Mouse (Mus musculus) adrenal gland, postnatal 14 days (tissue): ENCODE results near the gene Wnt5b. TPM values are rescaled to one million over a fixed set of nuclear protein-coding genes. Genes with fewer than 3 reads are reported as not detected.
A peak's percentile ranks its signal among the peaks of the same experiment; 100 is the strongest.
"Not testable (repeated sequence)": the region's sequence is repeated elsewhere in the genome, so short reads cannot be mapped to it uniquely, and the experiment has no call there.

ENCODE experiments used
- DNase-seq: peaks from one replicate; pipeline ENCODE4 v3.0.0; 2021; ENCODE audit warnings: mixed read lengths
- total RNA-seq: library from RNA; stranded (reverse); gene quantifications from 2 replicates; pipeline ENCODE4 v1.2.3, GENCODE M21; 2021

Gene Wnt5b
- total RNA-seq, 1 experiment from 2014 or later: 2.6 TPM

DNA sequence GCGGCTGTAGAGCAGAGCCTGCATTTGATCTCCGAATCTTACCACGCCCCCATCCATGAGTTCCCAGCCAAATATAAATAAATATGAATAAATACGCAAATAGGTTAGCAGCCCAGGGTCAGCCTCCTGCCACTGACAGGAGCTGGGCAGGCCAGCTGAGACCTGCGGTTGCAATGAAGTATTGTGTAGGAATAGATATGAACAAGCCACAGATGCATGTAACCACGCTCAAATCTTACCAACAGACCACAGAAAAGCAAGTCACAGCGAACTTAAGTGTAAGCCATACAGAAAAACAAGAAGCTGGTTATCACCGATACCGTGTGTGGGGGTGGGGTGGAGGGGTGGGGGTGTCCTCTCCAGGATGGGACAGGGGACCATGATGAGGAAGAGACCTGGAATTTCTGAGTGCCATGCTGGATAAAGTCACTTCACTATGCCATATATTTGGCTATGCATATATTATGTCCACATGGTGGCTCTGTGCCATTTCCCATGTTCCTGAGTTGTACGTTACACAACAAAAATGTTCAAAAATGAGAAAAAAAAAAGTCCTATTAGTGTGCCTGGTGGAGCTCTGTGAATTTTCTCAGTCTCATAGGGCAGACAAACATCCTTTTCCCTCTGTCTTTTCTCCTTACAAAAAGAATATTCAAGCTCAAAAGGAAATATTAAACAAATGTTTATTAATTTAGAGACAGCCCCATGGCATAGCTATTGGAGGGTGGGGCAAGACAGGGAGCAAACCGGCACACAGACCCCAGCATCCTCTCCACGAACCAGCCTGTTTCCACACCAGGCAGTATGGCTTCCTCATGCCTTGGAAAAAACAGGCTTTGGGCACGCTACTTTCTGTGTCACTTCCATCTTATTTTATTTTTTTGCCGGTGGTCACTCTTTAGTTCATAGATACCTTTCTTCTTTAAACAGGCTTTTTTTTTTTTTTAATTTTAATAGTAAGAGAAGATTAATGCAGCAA is 92.9 kb downstream of the Wnt5b start:
- DNase-seq: no peak

DNA sequence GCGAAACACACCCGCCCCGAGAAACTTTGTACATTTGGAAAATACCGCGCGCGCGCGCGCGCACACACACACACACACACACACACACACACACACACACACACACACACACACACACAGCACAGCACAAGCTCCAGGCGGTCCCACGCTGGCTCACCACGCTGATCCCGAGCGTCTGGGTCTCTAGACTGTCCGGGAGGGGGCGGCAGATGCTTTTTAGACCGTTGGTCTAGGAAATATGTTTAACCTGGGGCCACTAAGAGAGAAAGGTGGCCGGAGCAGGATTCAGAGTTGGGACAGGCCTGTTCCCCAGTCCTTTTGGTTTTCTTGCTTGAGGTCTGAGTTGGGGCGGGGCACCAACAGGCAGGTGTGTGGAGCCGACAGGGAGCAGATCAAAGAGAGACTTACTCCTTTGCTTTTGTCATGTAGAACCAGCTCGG is 95.1 kb downstream of the Wnt5b start:
- peak; percentile 89 for DNase-seq

DNA sequence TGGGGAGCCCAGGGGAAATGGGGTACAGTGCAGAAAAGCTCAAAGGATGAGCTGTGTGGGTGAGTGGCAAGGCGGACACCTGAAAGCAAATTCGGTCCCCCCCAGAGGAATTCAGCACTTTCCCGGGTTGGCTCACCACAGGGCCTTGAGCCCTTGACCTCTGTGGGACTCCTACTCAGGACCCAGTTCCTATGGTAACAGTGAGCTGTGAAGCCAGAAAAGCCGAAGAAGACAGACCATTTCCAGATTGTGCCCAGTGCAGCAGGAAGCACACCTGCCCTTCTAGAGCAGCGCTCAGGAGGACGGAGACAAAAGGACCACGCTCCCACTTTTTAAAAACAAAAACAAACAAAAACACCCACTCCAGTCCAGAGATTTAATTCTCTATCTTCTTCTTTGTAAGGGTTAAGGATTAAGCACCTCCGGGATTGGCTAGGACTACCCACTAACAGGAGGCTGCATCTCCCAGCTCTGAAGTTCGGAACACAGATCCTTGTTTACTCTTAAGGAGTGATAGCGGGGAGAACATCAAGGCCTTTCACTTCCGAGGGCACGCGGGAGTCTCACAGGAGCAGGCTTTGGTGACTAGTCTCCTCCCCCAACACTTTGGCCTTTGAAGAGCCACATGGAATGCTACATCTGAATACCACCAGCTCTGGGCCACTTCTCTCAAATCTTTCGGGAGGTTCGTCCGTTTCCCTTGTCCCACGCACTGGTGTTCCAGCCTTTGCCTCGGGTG is 95.7 kb downstream of the Wnt5b start:
- peak; percentile 63 for DNase-seq

DNA sequence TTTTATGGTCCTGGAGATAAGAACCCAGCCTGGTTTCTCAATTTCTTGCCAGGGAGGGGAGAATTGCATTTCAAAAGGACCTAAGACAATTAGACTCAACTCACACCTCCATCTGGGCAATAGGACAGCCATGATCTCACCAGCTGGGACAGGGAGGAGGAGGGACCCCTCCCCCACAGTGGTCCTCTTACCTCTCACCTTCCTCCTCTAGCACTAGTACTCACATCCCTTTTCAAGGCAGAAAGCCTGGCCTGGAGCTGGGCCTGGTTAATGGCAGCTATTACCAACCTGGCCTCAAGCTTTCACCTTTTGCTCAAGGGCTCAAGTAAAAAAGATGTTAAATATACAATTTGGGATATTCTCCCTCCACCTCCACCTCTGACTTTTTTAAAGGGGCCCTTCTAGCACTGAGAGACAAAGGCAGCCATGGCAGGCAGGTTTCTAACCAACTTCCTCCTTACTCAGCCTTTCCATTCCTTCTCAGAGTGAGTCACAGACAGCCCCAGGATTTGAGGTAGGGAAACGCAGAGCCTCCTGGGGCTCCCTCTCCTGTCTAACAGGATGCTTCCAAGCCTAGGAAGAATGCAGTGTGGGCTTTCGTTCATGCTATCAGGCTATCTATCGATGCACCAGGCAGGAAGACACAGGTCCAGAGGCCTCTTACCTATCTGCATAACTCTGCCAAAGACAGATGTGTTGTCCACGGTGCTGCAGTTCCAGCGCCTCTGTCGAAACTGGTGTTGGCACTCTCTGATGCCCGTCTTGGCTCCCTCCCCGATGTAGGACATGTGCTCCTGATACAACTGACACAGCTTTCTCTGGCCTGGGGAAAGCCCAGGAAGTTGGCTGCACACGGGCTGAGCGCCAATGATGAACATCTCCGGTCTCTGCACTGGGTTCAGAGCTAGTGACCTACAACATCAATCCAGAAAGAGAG is 98.2 kb downstream of the Wnt5b start:
- DNase-seq: peak; percentile 77

DNA sequence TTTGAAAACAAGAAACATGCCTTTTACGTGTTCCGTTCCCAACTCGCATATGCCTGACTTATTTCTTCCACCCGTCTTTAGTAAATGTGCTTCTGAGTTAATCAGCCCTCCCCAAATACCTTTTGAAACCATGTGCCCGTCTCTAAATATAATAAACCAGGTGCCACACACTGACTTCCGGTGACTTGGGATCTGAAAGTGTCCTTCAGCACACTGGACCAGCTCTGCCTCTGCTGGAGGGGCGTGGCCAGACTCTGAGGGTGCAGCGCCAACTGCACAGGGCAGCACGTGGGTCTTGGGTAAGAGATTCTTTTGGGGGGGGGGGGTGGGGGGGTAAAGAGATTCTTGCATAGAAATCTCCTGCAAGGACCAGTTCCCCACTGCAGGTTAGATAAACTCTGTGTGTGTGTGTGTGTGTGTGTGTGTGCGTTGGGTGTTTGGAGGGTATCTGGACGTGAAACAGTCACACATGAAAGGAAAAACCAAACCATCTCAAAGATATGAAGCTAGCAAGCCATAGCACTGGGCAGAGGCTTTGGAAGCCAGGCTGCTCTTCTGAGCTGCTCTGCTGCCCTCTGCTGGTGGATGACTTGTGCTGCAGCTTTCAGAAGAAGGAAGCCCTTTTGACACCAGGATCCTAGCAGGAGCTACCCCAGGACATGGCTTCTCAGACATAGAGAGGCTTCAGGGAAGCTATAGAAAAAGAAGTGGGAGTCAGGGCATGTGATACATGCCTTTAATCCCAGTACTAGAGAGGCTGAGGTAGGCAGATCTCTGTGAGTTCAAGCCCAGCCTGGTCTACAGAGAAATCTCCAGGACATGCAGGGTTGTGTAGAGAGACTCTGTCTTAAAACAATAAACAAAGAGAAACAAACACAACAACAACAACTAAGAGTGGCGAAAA is 100.2 kb downstream of the Wnt5b start:
- peak; percentile 91 for DNase-seq

DNA sequence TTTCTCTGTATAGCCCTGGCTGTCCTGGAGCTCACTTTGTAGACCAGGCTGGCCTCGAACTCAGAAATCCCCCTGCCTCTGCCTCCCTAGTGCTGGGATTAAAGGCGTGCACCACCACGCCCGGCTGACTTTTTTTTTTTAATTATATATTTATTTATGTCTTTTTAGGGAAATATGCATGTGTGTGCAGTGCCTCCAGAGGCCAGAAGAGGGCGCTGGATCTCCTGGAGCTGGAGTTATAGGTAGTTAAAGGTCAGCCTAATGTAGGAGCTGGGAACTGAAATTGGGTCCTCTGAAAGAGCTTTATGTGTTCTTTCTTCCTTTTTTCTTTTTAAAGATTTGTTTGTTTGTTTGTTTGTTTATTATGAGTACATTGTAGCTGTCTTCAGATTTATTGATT is 101.4 kb downstream of the Wnt5b start:
- DNase-seq: not testable (repeated sequence)

DNA sequence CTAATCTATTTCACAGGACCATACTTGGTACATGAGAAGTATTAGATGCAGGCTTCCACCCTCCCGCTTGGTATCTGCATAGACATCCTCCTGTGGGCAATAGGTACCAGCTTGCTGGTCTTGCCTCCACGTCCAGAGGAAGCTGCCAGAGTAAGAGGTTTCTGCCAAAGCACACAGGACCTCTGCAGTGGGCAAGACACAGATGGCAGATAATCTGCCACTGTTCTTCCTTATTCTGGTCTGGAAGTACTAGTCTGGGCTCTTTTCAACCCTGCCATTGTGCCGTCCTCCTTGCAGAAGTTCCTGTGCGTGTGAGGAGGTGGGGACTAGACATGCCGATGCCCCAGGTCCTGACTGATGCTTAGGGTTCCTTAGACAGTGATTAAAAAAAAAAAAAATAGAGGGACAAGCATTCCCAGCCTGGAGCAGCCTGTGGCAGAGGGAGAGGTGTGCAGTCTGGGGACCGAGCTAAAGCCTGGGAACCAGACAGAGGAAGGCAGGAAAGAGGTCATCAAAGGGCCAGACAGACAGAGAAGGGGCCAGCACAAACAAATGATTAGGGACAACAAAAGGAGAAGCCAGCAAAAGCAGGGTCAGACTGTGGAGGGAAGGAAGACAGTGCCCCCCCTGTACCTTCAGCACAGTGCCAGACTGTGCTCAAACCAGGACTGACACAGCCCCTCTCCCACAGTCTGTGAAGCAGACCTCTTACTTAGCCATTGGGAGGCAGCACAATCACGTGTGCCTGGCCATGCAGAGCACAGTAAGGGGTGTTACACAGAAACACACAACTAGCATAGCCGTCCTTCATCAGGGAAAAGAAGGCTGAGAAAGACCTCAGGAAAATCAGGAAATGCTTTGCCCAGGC is 106.0 kb downstream of the Wnt5b start:
- DNase-seq: no peak

DNA sequence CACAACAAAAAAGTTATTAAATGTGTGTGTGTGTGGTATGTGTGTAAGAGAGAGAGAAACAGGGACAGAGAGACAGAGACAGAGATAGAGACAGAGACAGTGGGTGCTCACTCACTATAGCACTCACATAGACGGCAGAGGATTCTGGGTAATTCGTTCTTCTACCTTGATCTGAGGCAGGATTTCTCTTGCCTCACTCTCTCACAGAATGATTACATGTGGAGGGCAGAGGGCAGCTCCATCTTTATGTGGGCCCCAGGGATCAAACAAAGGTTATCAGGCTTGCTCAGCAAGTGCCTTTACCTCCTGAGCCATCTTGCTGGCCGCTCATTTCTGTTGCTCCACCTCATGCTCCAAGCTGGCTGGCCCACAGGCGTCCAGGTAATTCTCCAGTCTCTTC is 109.8 kb downstream of the Wnt5b start:
- no peak for DNase-seq

DNA sequence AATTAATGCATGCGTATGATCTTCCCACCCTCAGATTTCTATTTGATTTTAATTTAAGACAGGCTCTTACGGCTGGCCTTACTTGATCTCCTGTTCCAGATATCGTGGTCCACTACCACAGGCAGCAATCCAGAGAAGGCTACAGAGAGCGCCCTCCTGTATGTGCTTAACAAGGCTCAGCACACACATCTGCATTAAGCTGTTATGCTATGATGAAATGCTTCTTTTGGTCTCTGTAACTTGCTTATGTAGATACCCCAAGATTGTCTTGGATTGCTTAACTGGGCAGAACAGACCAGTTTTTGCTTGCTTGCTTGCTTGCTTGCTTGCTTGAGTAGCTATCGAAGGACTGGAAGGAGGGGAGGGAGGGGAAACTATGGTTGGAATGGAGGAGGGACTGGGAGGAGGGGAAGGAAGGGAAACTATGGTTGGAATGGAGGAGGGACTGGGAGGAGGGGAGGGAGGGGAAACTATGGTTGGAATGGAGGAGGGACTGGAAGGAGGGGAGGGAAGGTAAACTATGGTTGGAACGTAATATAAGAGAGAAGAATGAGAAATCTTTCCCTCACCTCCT is 112.3 kb downstream of the Wnt5b start:
- DNase-seq: no peak

DNA sequence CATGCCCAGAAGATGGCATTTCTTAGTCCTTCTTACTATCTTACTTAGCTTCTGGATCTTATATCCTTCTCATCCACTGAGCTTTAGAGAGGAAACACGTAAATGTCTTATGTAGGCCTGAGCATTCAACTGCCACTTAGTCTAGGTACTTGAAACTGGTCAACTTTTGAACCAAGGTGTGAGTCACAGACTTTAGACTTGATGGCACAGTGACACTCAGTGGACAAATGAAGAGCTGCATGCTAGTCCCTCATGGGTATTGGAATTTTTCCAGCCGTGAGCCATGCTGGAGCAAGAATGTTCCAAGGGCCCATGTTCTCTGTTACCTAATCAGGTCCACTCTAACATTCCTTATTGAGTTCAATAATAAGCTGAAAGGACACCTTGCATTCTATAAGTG is 113.6 kb downstream of the Wnt5b start:
- peak; percentile 80 for DNase-seq

DNA sequence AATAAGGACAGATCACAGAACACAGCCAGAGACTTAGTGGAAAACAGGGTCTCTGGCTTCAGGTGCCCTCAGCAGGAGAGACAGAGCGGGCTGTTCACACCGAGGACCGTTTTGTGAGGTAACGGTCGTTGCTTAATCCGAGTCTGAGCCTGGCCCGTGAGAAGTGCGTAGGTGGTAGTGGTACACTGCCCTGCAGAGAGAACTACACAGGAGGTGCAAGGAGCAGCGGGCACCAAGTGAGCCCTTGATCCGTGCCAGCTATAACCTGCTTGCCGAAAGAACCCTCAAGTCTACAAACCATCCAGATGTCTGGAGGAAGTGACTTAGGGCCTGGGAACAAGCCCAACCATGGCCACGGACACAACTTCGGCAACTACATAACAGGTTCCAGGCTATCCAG is 114.8 kb downstream of the Wnt5b start:
- no peak for DNase-seq

DNA sequence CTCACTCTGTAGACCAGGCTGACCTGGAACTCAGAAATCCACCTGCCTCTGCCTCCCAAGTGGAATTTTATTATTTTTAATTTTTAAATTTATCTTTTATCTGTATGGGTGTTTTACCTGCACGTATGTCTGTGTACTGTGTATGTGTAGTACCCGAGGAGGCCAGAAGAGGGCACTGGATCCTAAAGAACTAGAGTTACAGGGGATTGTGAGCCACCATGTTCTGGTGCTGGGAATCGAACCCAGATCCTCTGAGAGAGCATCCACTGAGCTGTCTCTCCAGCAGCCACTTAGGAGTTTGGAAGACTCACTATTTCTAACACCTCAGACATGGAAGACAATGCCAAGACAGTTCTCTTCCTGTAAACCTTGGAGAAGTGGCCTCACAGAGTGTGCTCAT is 115.5 kb downstream of the Wnt5b start:
- DNase-seq: peak; percentile 53

DNA sequence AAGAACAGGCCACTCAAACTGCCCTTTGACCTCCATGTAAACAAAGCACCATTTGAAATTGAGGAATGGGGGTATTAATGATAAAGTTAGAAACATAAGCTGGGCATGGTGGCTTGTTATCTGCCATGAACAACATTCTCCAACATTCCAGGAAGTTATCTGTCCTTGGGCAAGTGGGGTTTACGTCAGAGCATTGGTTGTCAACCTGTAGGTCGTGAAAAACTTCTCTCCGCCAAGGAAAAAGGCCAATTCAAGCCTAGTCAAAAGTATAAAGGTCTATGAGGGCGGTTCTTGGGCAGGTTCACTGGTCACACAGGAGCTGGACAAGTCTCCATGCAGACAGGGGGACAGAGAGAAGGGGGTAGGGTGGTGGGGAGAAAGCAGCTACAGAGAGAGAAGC is 123.1 kb downstream of the Wnt5b start:
- no peak for DNase-seq

DNA sequence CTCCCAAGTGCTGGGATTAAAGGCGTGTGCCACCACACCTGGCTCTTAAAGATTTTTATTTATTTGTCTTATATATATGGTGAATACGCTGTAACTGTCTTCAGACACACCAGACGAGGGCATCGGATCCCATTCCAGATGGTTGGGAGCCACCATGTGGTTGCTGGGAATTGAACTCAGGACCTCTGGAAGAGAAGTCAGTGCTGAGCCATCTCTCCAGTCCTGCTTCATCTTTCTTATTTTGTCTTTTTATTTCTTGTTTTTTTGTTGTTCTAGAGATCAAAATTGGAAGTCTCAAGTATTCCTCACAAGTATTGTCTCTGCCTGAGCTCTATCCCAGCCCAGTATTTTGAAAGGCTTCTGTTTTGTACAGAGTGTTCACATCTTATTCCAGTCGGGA is 123.8 kb downstream of the Wnt5b start:
- DNase-seq: no peak

DNA sequence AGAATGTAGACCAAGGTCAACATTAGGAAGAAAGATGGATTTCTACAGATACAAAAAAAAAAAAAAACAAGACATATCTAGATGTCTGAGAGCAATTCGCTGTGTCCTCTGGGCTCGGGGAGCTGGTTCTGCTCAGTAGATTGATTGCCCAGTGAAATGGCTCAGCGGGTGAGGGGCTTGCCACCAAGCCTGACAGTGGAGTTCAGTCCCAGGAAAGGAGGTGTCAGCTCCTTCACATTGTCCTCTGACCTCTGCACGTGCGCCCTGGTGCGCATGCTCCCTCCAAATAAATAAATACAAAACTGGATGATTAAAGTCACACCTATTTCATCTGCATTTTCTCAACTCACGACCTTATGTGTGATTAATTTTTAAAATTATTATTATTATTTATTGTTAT is 124.7 kb downstream of the Wnt5b start:
- no peak for DNase-seq

DNA sequence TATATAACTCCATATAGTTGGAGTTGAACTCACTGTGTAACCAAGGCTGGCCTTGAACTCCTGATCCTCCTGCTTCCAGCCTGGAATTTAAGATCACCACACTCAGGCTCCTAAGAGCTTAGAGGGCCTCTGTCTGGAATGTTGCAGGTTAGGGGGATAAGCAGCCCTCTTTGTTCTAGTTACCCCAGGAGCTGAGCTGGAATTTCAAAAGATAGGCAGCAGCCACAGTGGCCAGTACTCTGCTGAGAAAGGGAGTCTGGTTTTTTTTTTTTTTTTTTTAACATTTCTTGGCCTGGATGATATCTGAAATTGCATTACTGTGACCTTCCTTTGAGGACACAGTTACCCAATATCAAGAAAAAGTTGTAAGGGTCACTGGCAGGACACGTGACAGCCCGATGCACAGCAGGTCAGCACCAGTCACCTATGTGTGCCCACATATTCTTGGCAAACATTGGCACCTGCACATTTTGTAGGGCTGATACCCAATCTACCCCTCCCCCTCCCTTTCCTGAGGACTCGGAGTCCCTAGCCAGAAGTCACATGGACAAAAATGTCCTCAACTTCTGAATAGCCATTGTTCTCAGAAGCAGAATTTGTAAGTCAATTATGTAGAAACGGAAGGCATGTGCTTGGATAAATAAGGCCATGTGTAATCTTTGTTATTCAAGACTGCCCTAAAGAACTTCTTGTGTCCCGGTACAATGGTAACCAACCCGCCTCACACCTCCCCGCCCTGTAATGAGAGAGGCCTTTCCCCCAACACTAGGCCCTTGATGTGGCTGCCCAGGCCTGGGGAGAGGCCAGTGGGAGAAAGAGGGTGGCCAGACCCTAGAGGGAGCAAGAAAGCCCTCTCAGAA is 125.5 kb downstream of the Wnt5b start:
- peak; percentile 59 for DNase-seq

DNA sequence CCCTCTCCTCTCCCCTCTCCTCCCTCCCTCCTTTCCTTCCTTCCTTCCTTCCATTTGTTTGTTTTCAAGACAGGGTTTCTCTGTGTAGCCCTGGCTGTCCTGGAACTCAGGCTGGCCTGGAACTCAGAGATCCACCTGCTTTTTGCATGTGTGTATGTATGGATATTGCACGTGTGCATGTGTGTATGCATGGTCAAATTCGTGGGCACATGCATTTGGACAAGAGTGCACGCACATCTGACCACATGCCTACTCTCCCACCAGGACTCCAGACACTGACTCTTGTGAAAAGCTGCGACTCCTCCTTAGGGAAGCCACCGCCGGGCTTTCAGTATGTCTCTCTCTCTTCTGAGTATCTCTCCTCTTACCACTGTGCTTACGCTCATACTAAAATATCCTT is 126.3 kb downstream of the Wnt5b start:
- no peak for DNase-seq

DNA sequence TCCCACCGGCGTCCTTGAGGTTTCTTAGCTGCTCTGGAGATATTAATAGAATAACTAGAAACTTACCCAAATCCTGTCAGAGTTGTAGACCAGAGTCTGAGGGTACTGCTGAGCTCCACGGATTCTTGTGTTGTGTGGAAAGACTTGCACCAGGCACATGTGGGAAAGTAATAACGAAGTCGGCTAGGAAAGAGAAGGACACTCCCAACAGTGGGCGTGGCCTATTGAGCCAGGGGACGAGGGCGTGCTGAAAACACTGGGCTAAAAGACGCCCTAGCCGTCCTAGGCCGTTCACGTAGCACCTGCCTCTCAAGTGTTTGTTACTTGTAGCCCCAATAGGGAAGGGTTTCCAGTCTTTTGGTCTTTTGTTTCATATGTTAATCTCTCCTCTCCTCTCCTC is 126.8 kb downstream of the Wnt5b start, which contains the start of gene Adipor2:
Gene Adipor2, minus strand, starts transcription at position 351 of the 400 bp plus-strand sequence.
- DNase-seq: peak; percentile 87

DNA sequence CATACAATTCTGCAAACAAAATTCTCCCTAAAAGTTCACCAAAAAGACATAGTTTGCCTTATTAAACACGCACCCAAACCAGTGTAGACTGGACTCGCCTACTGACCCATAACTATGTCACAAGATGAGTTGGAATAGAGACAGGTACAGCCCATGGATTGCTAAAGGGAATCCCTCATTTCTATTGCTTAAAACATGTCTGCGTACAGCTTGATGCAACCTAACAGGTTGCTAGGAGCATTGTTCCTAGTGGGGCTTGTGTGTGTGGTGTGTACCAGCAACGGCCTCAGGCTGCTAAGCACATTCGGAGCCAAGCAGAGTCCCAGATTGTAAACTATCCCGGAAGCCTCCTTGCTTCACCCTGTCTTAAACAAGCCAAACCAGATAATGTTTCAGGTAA is 127.5 kb downstream of the Wnt5b start:
- DNase-seq: no peak
